Mouse (Mus musculus) embryonic facial prominence, embryonic 15.5 days (tissue): ENCODE data around the gene Ap1m1. TPM values are rescaled to one million over a fixed set of nuclear protein-coding genes. Genes with fewer than 3 reads are reported as not detected.

ENCODE experiments used
- ATAC-seq: fragments of 200-750 bp; cut with Nextera tagmentation; 2 replicates; pipeline ENCODE4 v1.8.0; 2017; ENCODE audit warnings: low read depth, moderate TSS enrichment; ENCODE audit not compliant: insufficient number of reproducible peaks, low FRiP score, low TSS enrichment
- H3K27ac ChIP-seq: fragments of 300-500 bp; sonication (generic); replicated peaks from 2 replicates; pipeline ENCODE4 v1.5.1; 2015; ENCODE audit warnings: mild to moderate bottlenecking, inconsistent platforms
- H3K27me3 ChIP-seq: fragments of 300-500 bp; sonication (generic); 2 replicates; pipeline ENCODE4 v1.6.1; 2015; ENCODE audit warnings: inconsistent platforms
- H3K36me3 ChIP-seq: fragments of 300-500 bp; sonication (generic); 2 replicates; pipeline ENCODE4 v1.6.1; 2015; ENCODE audit warnings: mild to moderate bottlenecking, inconsistent platforms
- H3K4me1 ChIP-seq: fragments of 300-500 bp; sonication (generic); 2 replicates; pipeline ENCODE4 v1.6.1; 2015; ENCODE audit warnings: inconsistent platforms
- H3K4me2 ChIP-seq: fragments of 300-500 bp; sonication (generic); replicated peaks from 2 replicates; pipeline ENCODE4 v1.6.1; 2015; ENCODE audit warnings: mild to moderate bottlenecking, inconsistent platforms
- H3K4me3 ChIP-seq: fragments of 300-500 bp; sonication (generic); replicated peaks from 2 replicates; pipeline ENCODE4 v1.5.1; 2015; ENCODE audit warnings: mild to moderate bottlenecking, inconsistent platforms
- H3K9ac ChIP-seq: fragments of 300-500 bp; sonication (generic); 2 replicates; pipeline ENCODE4 v1.6.1; 2015; ENCODE audit warnings: inconsistent platforms
- H3K9me3 ChIP-seq: fragments of 300-500 bp; sonication (generic); replicated peaks from 2 replicates; pipeline ENCODE4 v1.6.1; 2016; ENCODE audit warnings: inconsistent platforms
- WGBS: fragments of 180-500 bp; shearing (Covaris S2); methylation state at CpG from one replicate; pipeline ENCODE4 v1.1.7; 2015; 5-methylcytosine and 5-hydroxymethylcytosine counted together
- polyA plus RNA-seq: library from polyadenylated mRNA; unstranded; fragments of >200 nt; fragmentation: Nextera tagmentation; extraction: Ambion mirVana; gene quantifications from 2 replicates; pipeline ENCODE4 v1.2.1, GENCODE M21; 2015

The Ap1m1 gene
- polyA plus RNA-seq, 1 experiment from 2014 or later: 112 TPM

DNA sequence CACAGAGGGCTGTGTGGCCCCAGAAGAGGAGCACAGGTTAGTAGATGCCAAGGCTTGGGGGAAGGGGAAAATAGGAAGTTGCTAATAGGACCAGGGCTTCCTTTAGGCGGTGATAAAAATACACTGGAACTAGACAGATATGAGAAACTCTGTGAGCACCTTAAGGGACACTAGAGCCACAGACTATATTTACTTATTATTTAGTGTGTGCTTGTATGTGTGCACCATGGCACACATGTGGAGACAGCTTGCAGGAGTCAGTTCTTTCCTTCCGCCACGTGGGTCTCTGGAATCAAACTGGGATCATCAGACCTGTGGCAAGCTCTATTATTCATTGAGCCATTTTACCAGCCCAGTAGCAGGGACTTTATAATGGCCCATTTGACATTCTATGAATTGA lies 55.3 kb downstream of the Ap1m1 start:
- Histone ChIP-seq H3K4me2 (no peak overlapping the region), H3K9me3 (no peaks in the 10 kb centered on the region), H3K27me3 (no peaks in the 10 kb centered on the region), H3K4me3 (no peak overlapping the region), H3K36me3 (no peaks in the 10 kb centered on the region), H3K9ac (no peak overlapping the region), H3K27ac (peak overlapping the region; percentile 86), H3K4me1 (peaks cover 16% of the 10 kb centered on the region)
- ATAC-seq: no peak
- WGBS: 65% methylated on average over 3 of the region's 3 CpGs

DNA sequence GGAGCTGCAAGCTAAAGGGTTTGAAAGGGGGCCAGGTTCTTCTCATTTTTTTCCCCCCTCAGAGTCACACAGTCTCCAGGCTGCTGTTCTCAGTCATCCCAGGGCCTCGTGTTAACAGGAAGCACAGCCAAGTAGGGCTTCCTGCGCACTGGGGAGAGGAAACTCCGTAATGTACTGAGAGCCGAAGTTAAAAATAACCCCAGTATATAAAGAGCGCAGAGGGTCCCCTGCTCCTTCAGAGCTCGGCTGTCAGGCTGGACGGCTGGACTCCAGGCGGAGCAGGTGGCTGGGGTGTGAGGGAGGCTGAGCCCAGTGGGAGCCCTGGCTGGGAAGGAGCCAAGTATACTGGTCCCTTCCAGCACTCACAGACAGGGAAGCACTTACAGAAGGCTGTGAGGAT lies 55.9 kb downstream of the Ap1m1 start:
- Histone ChIP-seq H3K27me3 (no peaks in the 10 kb centered on the region), H3K9me3 (no peaks in the 10 kb centered on the region), H3K27ac (peak overlapping the region; percentile 86), H3K4me1 (peaks cover 16% of the 10 kb centered on the region), H3K9ac (no peak overlapping the region), H3K4me3 (no peak overlapping the region), H3K4me2 (0 out of 2 replicates have a peak overlapping the region, but pooled peaks have one; percentile 21), H3K36me3 (no peaks in the 10 kb centered on the region)
- ATAC-seq: peak; percentile 91
- WGBS: 35% methylated on average over 8 of the region's 8 CpGs

- H3K4me1 ChIP-seq: peaks cover 16% of the 10 kb centered on the region
- WGBS: 92% methylated on average over 8 of the region's 8 CpGs
- H3K36me3 ChIP-seq: no peaks in the 10 kb centered on the region
- H3K9ac ChIP-seq: no peak overlapping the region
- H3K27ac ChIP-seq: no peak overlapping the region
- no peak overlapping the region for H3K4me2 ChIP-seq
- no peaks in the 10 kb centered on the region for H3K9me3 ChIP-seq
- H3K27me3 ChIP-seq: no peaks in the 10 kb centered on the region
- no peak overlapping the region for H3K4me3 ChIP-seq
- ATAC-seq: no peak
These were observed 56.7 kb downstream of the Ap1m1 start for GRCm38 (mm10) chr8:72296561-72296960.

DNA sequence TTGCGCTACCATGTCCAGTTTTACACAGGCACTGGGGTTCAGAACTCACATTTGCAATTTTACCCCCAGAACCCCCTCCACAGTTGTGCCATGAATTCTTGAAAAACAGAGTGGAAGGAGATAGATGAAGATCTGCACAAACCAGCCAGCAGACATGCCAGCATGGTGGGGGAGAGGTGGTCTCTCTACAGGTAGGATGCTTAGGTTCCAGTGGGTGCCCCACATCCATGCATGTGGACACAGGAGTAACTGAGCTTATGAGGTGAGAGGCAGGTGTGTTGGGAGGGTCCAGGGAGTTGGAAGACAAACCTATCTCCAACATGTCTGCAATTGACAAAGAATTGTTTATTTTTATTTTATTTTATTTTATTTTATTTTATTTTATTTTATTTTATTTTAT lies 59.1 kb downstream of the Ap1m1 start:
- H3K4me2 ChIP-seq: no peak overlapping the region
- no peak overlapping the region for H3K9ac ChIP-seq
- ATAC-seq: no peak
- H3K27ac ChIP-seq: no peak overlapping the region
- no peak overlapping the region for H3K4me3 ChIP-seq
- H3K4me1 ChIP-seq: peaks cover 24% of the 10 kb centered on the region
- no peaks in the 10 kb centered on the region for H3K27me3 ChIP-seq
- H3K36me3 ChIP-seq: no peaks in the 10 kb centered on the region
- no peaks in the 10 kb centered on the region for H3K9me3 ChIP-seq
- 75% methylated on average over 1 of the region's 1 CpGs for WGBS

DNA sequence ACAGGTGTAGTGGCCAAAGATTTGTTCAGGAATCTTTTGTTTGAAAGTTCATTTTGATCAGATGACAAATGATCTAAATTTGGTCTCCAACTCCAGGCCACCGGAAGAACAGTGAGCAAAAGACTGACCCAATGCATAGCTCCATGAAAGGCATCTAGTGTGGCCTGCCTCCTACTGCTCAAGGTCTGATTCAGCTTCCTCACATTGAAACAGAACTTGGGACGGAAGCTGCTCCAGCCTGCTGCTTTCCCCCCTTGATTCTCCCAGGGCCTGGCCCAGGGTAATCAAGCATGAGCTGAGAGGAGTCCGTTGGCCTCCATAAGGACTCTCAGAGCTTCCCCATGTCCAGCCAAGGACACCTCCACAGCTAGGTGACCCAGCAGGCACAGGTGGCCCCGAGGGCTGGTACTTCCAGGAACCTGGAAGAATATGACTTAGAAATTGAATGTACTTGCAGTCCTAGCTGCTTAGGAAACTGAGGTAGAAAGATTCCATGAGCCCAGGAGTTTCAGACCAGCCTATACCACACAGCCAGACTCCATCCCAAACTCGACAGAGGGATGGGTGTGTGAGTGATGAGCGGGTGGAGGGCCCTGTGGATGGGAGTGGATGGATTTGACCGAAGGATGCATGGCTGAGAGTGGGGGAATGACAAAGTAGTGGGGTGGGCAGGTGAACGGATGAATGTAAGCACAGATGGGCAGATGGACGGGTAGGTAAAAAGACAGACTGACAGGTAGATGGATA lies 61.0 kb downstream of the Ap1m1 start:
- H3K27me3 ChIP-seq: no peaks in the 10 kb centered on the region
- 80% methylated on average over 9 of the region's 9 CpGs for WGBS
- no peak overlapping the region for H3K4me3 ChIP-seq
- peaks cover 12% of the 10 kb centered on the region for H3K4me1 ChIP-seq
- H3K9me3 ChIP-seq: no peaks in the 10 kb centered on the region
- H3K4me2 ChIP-seq: no peak overlapping the region
- H3K9ac ChIP-seq: no peak overlapping the region
- no peak for ATAC-seq
- H3K27ac ChIP-seq: no peak overlapping the region
- no peaks in the 10 kb centered on the region for H3K36me3 ChIP-seq

GRCm38 (mm10) chr8:72301497-72301896 lies 61.7 kb downstream of the Ap1m1 start:
- no peak overlapping the region for H3K4me2 ChIP-seq
- H3K4me3 ChIP-seq: no peak overlapping the region
- H3K4me1 ChIP-seq: peaks cover 8% of the 10 kb centered on the region
- H3K27me3 ChIP-seq: no peaks in the 10 kb centered on the region
- H3K36me3 ChIP-seq: no peaks in the 10 kb centered on the region
- no peak for ATAC-seq
- 81% methylated on average over 5 of the region's 5 CpGs for WGBS
- H3K9me3 ChIP-seq: no peaks in the 10 kb centered on the region
- no peak overlapping the region for H3K9ac ChIP-seq
- H3K27ac ChIP-seq: no peak overlapping the region

- Histone ChIP-seq H3K4me3 (no peak overlapping the region), H3K4me2 (peak overlapping the region; percentile 12), H3K27me3 (no peaks in the 10 kb centered on the region), H3K36me3 (no peaks in the 10 kb centered on the region), H3K27ac (peak overlapping the region; percentile 89), H3K4me1 (peaks cover 8% of the 10 kb centered on the region), H3K9ac (no peak overlapping the region), H3K9me3 (no peaks in the 10 kb centered on the region)
- peak; percentile 48; the same call in 1 of the 2 replicates for ATAC-seq
- 42% methylated on average over 8 of the region's 8 CpGs for WGBS
These were observed 63.3 kb downstream of the Ap1m1 start for GRCm38 (mm10) chr8:72302986-72303612.

DNA sequence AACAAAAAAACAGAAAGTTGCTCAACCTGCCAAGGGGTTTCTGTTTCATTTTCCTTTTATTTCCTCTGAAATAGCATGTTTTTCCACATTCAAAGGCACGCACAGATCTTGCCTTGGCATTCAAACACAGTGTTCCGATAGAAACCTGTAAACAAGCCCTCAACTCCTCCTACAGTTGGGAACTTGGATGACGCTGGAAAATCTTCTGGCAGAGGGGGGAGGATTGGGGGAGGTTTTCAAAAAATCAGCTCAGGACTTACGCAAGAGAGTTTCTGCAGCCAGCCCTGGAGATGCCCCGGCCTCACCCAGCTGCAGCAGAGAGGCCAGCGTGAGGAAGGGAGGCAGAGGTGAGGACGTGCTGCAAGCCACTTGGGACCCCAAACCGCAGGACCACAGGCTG lies 63.8 kb downstream of the Ap1m1 start:
- Histone ChIP-seq H3K27ac (peak overlapping the region; percentile 89), H3K9me3 (no peaks in the 10 kb centered on the region), H3K9ac (no peak overlapping the region), H3K36me3 (no peaks in the 10 kb centered on the region), H3K27me3 (no peaks in the 10 kb centered on the region), H3K4me1 (peaks cover 8% of the 10 kb centered on the region), H3K4me2 (peak overlapping the region; percentile 12; the same call in 1 of the 2 replicates), H3K4me3 (no peak overlapping the region)
- ATAC-seq: peak; percentile 75
- WGBS: 31% methylated on average over 8 of the region's 8 CpGs

DNA sequence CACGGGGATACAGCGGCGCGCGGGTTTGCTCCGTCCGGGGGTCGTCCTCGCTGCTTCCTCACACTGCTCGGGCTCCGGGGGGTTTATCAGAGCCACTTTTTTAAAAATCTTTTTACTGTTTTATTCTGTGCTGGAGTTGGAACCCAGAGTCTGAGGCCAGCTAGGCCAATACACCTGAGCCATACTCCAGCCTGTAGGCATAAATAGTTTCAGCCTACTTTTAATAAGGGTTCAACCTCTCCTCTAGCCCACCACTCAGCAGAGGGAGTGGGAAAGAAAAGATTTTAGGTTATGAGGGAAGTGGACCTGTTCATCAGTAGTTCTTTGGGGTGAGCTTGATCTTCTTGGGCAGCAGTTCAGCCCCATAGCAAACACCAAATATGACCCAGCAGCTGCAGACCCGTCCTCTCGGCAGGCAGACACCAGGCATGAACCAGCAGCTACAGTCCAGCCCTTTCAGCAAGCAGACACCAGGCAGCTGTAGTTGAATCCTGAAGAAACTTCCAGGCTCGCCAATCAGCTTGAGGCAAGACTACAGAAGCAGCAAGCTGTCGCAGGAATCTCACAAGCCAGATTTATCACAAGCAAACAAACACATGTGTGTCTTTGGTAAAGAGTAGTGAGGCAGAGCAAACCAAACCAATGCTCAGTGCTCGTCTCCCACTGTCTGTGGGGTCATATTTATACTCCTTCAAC lies 65.5 kb downstream of the Ap1m1 start, which contains the start of gene Gm10282:
Gene Gm10282 (minus strand): TSS at position 51 of the 696 bp plus-strand sequence.
- Histone ChIP-seq H3K27me3 (no peaks in the 10 kb centered on the region), H3K36me3 (no peaks in the 10 kb centered on the region), H3K9me3 (no peaks in the 10 kb centered on the region), H3K4me1 (peaks cover 8% of the 10 kb centered on the region), H3K4me2 (no peak within 1 kb of the TSS), H3K9ac (no peak within 1 kb of the TSS), H3K4me3 (no peak within 1 kb of the TSS), H3K27ac (no peak within 1 kb of the TSS)
- WGBS: 67% methylated on average over 16 of the region's 16 CpGs
- ATAC-seq: no peak

DNA sequence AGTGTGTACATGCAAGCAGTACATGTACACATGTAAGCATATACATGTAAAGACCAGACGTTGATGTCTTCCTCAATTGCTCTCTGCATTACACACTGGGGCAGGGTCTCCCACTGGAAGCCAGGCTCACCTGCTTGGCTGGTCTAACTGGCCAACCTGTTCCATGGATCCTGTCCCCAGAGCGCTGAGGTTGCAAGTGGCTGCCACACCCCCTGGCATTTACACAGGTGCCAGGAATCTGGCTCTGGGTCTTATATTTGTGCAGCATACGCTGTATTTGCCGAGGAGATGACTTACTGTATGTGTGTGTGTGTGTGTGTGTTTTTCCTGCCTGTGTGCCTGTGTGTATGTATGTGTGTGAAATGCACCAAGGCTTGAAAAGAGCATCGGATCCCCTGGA lies 67.1 kb downstream of the Ap1m1 start:
- no peak overlapping the region for H3K27ac ChIP-seq
- no peaks in the 10 kb centered on the region for H3K36me3 ChIP-seq
- no peaks in the 10 kb centered on the region for H3K27me3 ChIP-seq
- no peak overlapping the region for H3K4me3 ChIP-seq
- WGBS: 75% methylated on average over 5 of the region's 5 CpGs
- no peak for ATAC-seq
- no peak overlapping the region for H3K4me2 ChIP-seq
- H3K9ac ChIP-seq: no peak overlapping the region
- no peaks in the 10 kb centered on the region for H3K9me3 ChIP-seq
- H3K4me1 ChIP-seq: peaks cover 14% of the 10 kb centered on the region
